In the genomic region with DNA sequence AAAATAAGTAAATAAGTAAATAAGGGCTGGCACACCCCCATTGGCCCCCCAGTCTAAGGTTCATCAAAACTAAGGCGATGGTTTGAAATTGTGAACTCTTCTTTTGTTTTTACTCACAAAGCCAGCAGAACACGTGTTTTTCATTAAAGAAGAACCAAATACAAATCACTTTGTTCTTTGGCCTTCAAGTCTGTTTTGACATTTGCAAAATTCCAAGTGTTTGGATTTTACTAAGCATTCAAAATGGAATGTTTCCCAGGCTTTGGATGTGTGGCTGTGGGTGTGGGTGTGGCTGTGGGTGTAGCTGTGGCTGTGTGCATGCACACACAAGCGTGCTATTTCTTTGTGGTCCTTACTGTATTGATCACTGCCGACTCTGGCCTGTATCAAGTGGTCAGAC, we compare ENCODE assay signal across 29 mouse cellular contexts. TPM values are rescaled to one million over a fixed set of nuclear protein-coding genes. Genes with fewer than 3 reads are reported as not detected.
DNase-seq lines count a peak whose midpoint lies in the region; ATAC-seq and TF ChIP-seq lines count a peak whose summit lies in the region.
"Had no signal": no experiment of that assay in that cellular context is flagged by ENCODE, and none has a peak within 500 bp of the region (broad histone marks: within the 10 kb centered on the region; RNA-seq: fewer than 3 reads in every experiment).

No protein-coding gene starts in this region.

- no peak for ATAC-seq in embryonic facial prominence, embryonic 11.5 days (replicated peaks; ENCODE audit: insufficient number of reproducible peaks, low FRiP score, low TSS enrichment, low read depth)
- ATAC-seq in kidney, postnatal 0 days (replicated peaks; ENCODE audit: low FRiP score, low read depth) = no peak
- ATAC-seq in forebrain, embryonic 16.5 days = no peak
- ATAC-seq: activated CD4-positive, CD25-positive, alpha-beta regulatory T cell, adult 4 months; intestine, postnatal 0 days had no signal

- no peak overlapping the region for H3K4me3 ChIP-seq in embryonic facial prominence, embryonic 11.5 days (ENCODE audit: low read depth, low read length)
- no peak overlapping the region for H3K4me3 ChIP-seq in embryonic facial prominence, embryonic 10.5 days
- no peak overlapping the region for H3K4me3 ChIP-seq in kidney, postnatal 0 days (replicated peaks; ENCODE audit: low read depth, low read length)
- H3K4me3 ChIP-seq in forebrain, embryonic 16.5 days (replicated peaks; ENCODE audit: low read length) = no peak overlapping the region
- H3K4me3 ChIP-seq: embryonic facial prominence, embryonic 15.5 days; forebrain, embryonic 12.5 days; heart, adult 2 months; heart, embryonic 12.5 days; limb, embryonic 12.5 days; lung, embryonic 15.5 days; midbrain, embryonic 12.5 days; myocyte; neural tube, embryonic 12.5 days had no signal

- 64% methylated on average over 4 of the region's 4 CpGs for WGBS in embryonic facial prominence, embryonic 11.5 days
- WGBS in embryonic facial prominence, embryonic 10.5 days = 68% methylated on average over 4 of the region's 4 CpGs
- WGBS in kidney, postnatal 0 days = 65% methylated on average over 4 of the region's 4 CpGs
- WGBS in forebrain, embryonic 16.5 days = 68% methylated on average over 4 of the region's 4 CpGs

- H3K9ac ChIP-seq in embryonic facial prominence, embryonic 11.5 days (replicated peaks; ENCODE audit: low read length) = no peak overlapping the region
- H3K9ac ChIP-seq in kidney, postnatal 0 days (ENCODE audit: low read depth, low read length) = no peak overlapping the region
- H3K9ac ChIP-seq in forebrain, embryonic 16.5 days (replicated peaks; ENCODE audit: low read depth, low read length) = no peak overlapping the region
- H3K9ac ChIP-seq: embryonic facial prominence, embryonic 15.5 days; forebrain, embryonic 12.5 days; heart, embryonic 12.5 days; hindbrain, embryonic 14.5 days; limb, embryonic 12.5 days; lung, embryonic 15.5 days; midbrain, embryonic 12.5 days; neural tube, embryonic 12.5 days had no signal

- peak; percentile 53 for DNase-seq in embryonic facial prominence, embryonic 11.5 days (ENCODE audit: low spot score)
- no peak for DNase-seq in embryonic facial prominence, embryonic 10.5 days (ENCODE audit: low spot score)
- DNase-seq in kidney, postnatal 0 days (ENCODE audit: low spot score) = peak; percentile 42
- DNase-seq in kidney, postnatal 14 days = no peak
- DNase-seq in brain, adult 2 months (ENCODE audit: low read depth, low spot score) = peak; percentile 9
- no peak for DNase-seq in layer of hippocampus, postnatal 36 days
- DNase-seq: adrenal gland, postnatal 10 days; B cell, adult 2 months; cerebellum, adult 11-12 months; cerebellum, adult 9-11 months; gastrocnemius, postnatal 14 days; heart, adult 2 months; kidney, postnatal 10 days; layer of hippocampus, adult 9-11 months; thymus, postnatal 14 days had no signal

- no peaks in the 10 kb centered on the region for H3K36me3 ChIP-seq in embryonic facial prominence, embryonic 11.5 days (replicated peaks; ENCODE audit: control insufficient read depth, insufficient read depth, low read depth, low read length)
- no peaks in the 10 kb centered on the region for H3K36me3 ChIP-seq in embryonic facial prominence, embryonic 10.5 days (replicated peaks)
- no peaks in the 10 kb centered on the region for H3K36me3 ChIP-seq in kidney, postnatal 0 days (ENCODE audit: insufficient read depth, low read length)
- no peaks in the 10 kb centered on the region for H3K36me3 ChIP-seq in forebrain, embryonic 16.5 days (ENCODE audit: control insufficient read depth, insufficient read depth)
- H3K36me3 ChIP-seq: embryonic facial prominence, embryonic 15.5 days; forebrain, embryonic 12.5 days; heart, embryonic 12.5 days; limb, embryonic 12.5 days; lung, embryonic 15.5 days; midbrain, embryonic 12.5 days; neural tube, embryonic 12.5 days had no signal

- no peak overlapping the region for H3K4me2 ChIP-seq in embryonic facial prominence, embryonic 11.5 days (ENCODE audit: low read depth, low read length)
- H3K4me2 ChIP-seq in kidney, postnatal 0 days (ENCODE audit: low read length) = no peak overlapping the region
- no peak overlapping the region for H3K4me2 ChIP-seq in forebrain, embryonic 16.5 days (ENCODE audit: low read length)
- H3K4me2 ChIP-seq: embryonic facial prominence, embryonic 15.5 days; forebrain, embryonic 12.5 days; heart, embryonic 12.5 days; hindbrain, embryonic 14.5 days; limb, embryonic 12.5 days; liver, embryonic 11.5 days; lung, embryonic 15.5 days; midbrain, embryonic 12.5 days; neural tube, embryonic 12.5 days had no signal

- no peaks in the 10 kb centered on the region for H3K4me1 ChIP-seq in embryonic facial prominence, embryonic 11.5 days (ENCODE audit: control insufficient read depth, insufficient read depth, low read length)
- H3K4me1 ChIP-seq in embryonic facial prominence, embryonic 10.5 days = peaks cover 9% of the 10 kb centered on the region
- H3K4me1 ChIP-seq in kidney, postnatal 0 days (replicated peaks; ENCODE audit: insufficient read depth, low read length) = no peaks in the 10 kb centered on the region
- no peaks in the 10 kb centered on the region for H3K4me1 ChIP-seq in forebrain, embryonic 16.5 days (replicated peaks; ENCODE audit: control insufficient read depth, insufficient read depth, low read length)
- H3K4me1 ChIP-seq: forebrain, embryonic 12.5 days; heart, embryonic 12.5 days; limb, embryonic 12.5 days; lung, embryonic 15.5 days; midbrain, embryonic 12.5 days; neural tube, embryonic 12.5 days had no signal

- no peak for TF ChIP-seq CTCF in kidney, postnatal 0 days (IDR thresholded peaks at IDR 0.05; ENCODE audit: low read depth)

- H3K27ac ChIP-seq in embryonic facial prominence, embryonic 11.5 days (replicated peaks; ENCODE audit: low read depth, low read length) = no peak overlapping the region
- no peak overlapping the region for H3K27ac ChIP-seq in embryonic facial prominence, embryonic 10.5 days (replicated peaks)
- H3K27ac ChIP-seq in kidney, postnatal 0 days = no peak overlapping the region
- no peak overlapping the region for H3K27ac ChIP-seq in forebrain, embryonic 16.5 days (ENCODE audit: low read length)
- H3K27ac ChIP-seq: embryonic facial prominence, embryonic 15.5 days; forebrain, embryonic 12.5 days; heart, adult 2 months; hindbrain, embryonic 14.5 days; limb, embryonic 12.5 days; lung, embryonic 15.5 days; midbrain, embryonic 12.5 days; neural tube, embryonic 12.5 days had no signal

- no peaks in the 10 kb centered on the region for H3K27me3 ChIP-seq in embryonic facial prominence, embryonic 11.5 days (ENCODE audit: control insufficient read depth, insufficient read depth, low read length)
- no peaks in the 10 kb centered on the region for H3K27me3 ChIP-seq in embryonic facial prominence, embryonic 10.5 days (replicated peaks; ENCODE audit: low read depth, poor library complexity, severe bottlenecking)
- no peaks in the 10 kb centered on the region for H3K27me3 ChIP-seq in kidney, postnatal 0 days (ENCODE audit: insufficient read depth, low read length)
- no peaks in the 10 kb centered on the region for H3K27me3 ChIP-seq in forebrain, embryonic 16.5 days (replicated peaks; ENCODE audit: control insufficient read depth, insufficient read depth, low read length)
- H3K27me3 ChIP-seq: embryonic facial prominence, embryonic 15.5 days; forebrain, embryonic 12.5 days; heart, embryonic 12.5 days; limb, embryonic 12.5 days; lung, embryonic 15.5 days; midbrain, embryonic 12.5 days; neural tube, embryonic 12.5 days had no signal

- H3K9me3 ChIP-seq in embryonic facial prominence, embryonic 11.5 days (replicated peaks; ENCODE audit: control insufficient read depth, low read length) = no peaks in the 10 kb centered on the region
- no peaks in the 10 kb centered on the region for H3K9me3 ChIP-seq in embryonic facial prominence, embryonic 10.5 days
- no peaks in the 10 kb centered on the region for H3K9me3 ChIP-seq in kidney, postnatal 0 days (replicated peaks; ENCODE audit: low read length)
- H3K9me3 ChIP-seq in forebrain, embryonic 16.5 days (ENCODE audit: control insufficient read depth, low read length) = no peaks in the 10 kb centered on the region
- H3K9me3 ChIP-seq: embryonic facial prominence, embryonic 15.5 days; forebrain, embryonic 12.5 days; heart, embryonic 12.5 days; limb, embryonic 12.5 days; lung, embryonic 15.5 days; midbrain, embryonic 12.5 days; neural tube, embryonic 12.5 days had no signal

RNA-seq across cellular contexts. Expression of gene Vwa3b, which starts 27.3 kb away (rescaled TPM):
- 0.50 and 1.7 TPM in 2 replicates for polyA plus RNA-seq in embryonic facial prominence, embryonic 11.5 days (2014; fragmentation: Nextera tagmentation; extraction: Ambion mirVana)
- 0.42 and 0.48 TPM in 2 replicates for polyA plus RNA-seq in embryonic facial prominence, embryonic 10.5 days (2016; fragmentation: Nextera tagmentation; extraction: Ambion mirVana)
- 0.15 and 0.24 TPM in 2 replicates for polyA plus RNA-seq in kidney, postnatal 0 days (2015; fragmentation: Nextera tagmentation; extraction: Ambion mirVana)
- 10 to 100 TPM; 21.0 to 29.4 TPM for total RNA-seq in layer of hippocampus, postnatal 36 days (2021)
- 0.89 and 1.9 TPM in 2 replicates for polyA plus RNA-seq in forebrain, embryonic 16.5 days (2015; fragmentation: Nextera tagmentation; extraction: Ambion mirVana)
- total RNA-seq: hematopoietic stem cell, adult 5-6 weeks had no signal
- polyA plus RNA-seq: heart, embryonic 12.5 days; liver, embryonic 11.5 days; myocyte had no signal

Comparison
In these comparisons a context has a peak if more than half of its experiments do, and no peak if none do; other contexts are left out.
1. DNase-seq: peak in embryonic facial prominence, embryonic 11.5 days (single experiment), kidney, postnatal 0 days (single experiment) and brain, adult 2 months (single experiment); none in embryonic facial prominence, embryonic 10.5 days (single experiment), kidney, postnatal 14 days (single experiment) and layer of hippocampus, postnatal 36 days (0 of 2).